Mouse (Mus musculus): ENCODE measurements around the gene 4930595D18Rik. TPM values are rescaled to one million over a fixed set of nuclear protein-coding genes. Genes with fewer than 3 reads are reported as not detected.

The 4930595D18Rik gene
- polyA plus RNA-seq, 2 experiments from 2014 or later = 1.2 TPM; not detected in 1

- ATAC-seq = no peak
Observed at GRCm38 (mm10) chr12:111165146-111165812, 19.0 kb downstream of the 4930595D18Rik start.

GRCm38 (mm10) chr12:111164310-111164751 lies 20.0 kb downstream of the 4930595D18Rik start:
- peak; percentile 53 for ATAC-seq

GRCm38 (mm10) chr12:111162312-111163061 lies 21.8 kb downstream of the 4930595D18Rik start:
- no peak for ATAC-seq

GRCm38 (mm10) chr12:111161943-111162311 lies 22.4 kb downstream of the 4930595D18Rik start:
- ATAC-seq = no peak

- no peak for ATAC-seq
Observed at GRCm38 (mm10) chr12:111160871-111161270, 23.4 kb downstream of the 4930595D18Rik start.

- ATAC-seq = peak; percentile 84
Observed at GRCm38 (mm10) chr12:111159659-111160428, 24.4 kb downstream of the 4930595D18Rik start.

GRCm38 (mm10) chr12:111155756-111156155 lies 28.5 kb downstream of the 4930595D18Rik start:
- no peak for ATAC-seq

GRCm38 (mm10) chr12:111154641-111155040 lies 29.6 kb downstream of the 4930595D18Rik start:
- ATAC-seq = no peak

GRCm38 (mm10) chr12:111153946-111154345 lies 30.3 kb downstream of the 4930595D18Rik start:
- ATAC-seq = no peak

- no peak for ATAC-seq
Observed at GRCm38 (mm10) chr12:111152981-111153710, 31.1 kb downstream of the 4930595D18Rik start.

GRCm38 (mm10) chr12:111152579-111152978 lies 31.7 kb downstream of the 4930595D18Rik start:
- ATAC-seq = no peak

- ATAC-seq = no peak
Observed at GRCm38 (mm10) chr12:111151422-111152156, 32.7 kb downstream of the 4930595D18Rik start.

GRCm38 (mm10) chr12:111150236-111150596 lies 34.1 kb downstream of the 4930595D18Rik start:
- peak; percentile 57 for ATAC-seq

GRCm38 (mm10) chr12:111149495-111150235 lies 34.6 kb downstream of the 4930595D18Rik start:
- no peak for ATAC-seq

- ATAC-seq = no peak
Observed at GRCm38 (mm10) chr12:111145269-111145668, 39.0 kb downstream of the 4930595D18Rik start.

- ATAC-seq = no peak
Observed at GRCm38 (mm10) chr12:111144598-111144997, 39.7 kb downstream of the 4930595D18Rik start.

- ATAC-seq = no peak
Observed at GRCm38 (mm10) chr12:111143509-111144063, 40.7 kb downstream of the 4930595D18Rik start.

GRCm38 (mm10) chr12:111143005-111143508 lies 41.2 kb downstream of the 4930595D18Rik start:
- ATAC-seq = peak; percentile 47

GRCm38 (mm10) chr12:111137079-111137478 lies 47.2 kb downstream of the 4930595D18Rik start:
- no peak for ATAC-seq

- ATAC-seq = no peak
Observed at GRCm38 (mm10) chr12:111135953-111136352, 48.3 kb downstream of the 4930595D18Rik start.

All from CD4-positive, CD25-positive, alpha-beta regulatory T cell, adult 4 months (primary cell).